Mouse (Mus musculus) lung, postnatal 36 days (tissue): Measurements from ENCODE around the gene Cpm.

Experiments used
- DNase-seq: peaks from one replicate; pipeline ENCODE4 v3.0.0; 2022; ENCODE audit warnings: mixed read lengths

Gene Cpm

GRCm38 (mm10) chr10:117650042-117650655 is 20.8 kb downstream of the Cpm start:
- DNase-seq = no peak

DNA sequence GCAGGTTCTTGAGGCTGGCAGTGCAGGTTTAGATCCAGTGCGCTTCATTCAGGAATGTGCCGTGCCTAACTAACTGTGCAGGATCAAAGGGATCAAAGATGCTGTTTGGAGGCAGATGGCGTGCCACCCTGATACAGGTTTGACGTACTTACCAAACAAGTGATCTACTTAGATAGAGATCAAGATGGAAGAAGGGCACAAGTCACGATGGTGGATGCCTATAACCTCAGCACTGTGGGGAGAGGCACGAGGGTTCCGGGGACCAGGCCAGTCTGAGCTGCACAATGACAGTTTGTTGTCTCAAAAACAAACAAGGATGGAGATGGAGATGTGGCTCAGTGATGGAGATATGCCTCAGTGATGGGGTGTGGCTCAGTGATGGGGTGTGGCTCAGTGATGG is 21.4 kb downstream of the Cpm start:
- DNase-seq = no peak

GRCm38 (mm10) chr10:117651587-117652377 is 22.5 kb downstream of the Cpm start:
- DNase-seq = no peak

DNA sequence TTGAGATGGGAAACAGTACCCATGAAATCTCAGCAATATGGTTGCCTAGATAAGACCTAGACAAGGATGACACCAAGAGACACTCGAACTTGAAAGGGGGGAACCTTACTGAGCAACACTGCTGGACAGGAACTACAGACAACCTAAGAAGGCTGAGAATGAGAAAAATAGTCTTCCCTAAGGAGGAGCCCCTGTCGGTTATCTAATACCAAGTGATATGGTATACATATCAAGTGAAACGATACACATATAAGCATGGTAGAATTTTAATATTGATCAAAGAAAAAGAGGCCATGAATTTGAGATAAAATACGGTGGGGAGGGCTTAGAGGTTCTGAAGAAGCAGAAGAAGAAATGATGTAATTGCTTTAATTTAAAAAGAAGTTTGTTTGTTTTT is 23.1 kb downstream of the Cpm start:
- no peak for DNase-seq

DNA sequence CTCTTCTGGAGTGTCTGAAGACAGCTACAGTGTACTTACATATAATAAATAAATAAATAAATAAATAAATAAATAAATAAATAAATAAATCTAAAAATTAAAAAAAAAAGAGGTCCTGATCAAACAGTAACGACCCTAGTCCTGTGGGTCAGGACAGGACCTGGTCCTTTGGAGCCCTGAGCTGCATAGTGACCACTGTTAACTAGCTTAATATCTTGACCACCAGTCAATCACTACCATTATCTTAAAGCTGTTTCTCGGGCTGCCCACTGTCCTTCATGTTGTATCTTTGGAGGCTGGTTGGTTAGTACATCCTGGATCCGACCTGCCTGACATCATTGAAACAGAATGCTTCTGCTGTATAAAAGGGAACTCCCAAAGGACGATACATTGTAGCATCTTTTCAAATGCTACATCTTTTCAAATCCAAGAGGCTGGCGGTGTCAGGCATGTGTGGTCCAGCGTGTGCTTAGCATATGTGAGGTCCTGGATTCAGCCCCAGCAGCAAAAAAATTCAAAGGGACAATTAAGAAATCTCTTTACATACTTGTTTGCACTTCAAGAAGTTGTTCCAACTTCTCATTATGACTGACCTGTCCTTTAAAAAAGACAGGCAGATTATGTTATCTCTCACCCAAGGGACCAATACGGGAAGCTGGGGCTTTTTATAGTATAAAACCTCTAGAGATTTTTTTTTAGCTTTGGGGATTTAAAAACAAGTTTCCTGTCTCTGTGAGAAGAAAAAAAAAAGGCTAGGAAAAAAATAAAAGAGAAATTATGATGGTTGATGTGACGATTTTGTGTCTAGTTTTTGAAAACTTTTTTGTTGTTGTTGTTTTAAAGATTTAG is 23.9 kb downstream of the Cpm start:
- DNase-seq = no peak

DNA sequence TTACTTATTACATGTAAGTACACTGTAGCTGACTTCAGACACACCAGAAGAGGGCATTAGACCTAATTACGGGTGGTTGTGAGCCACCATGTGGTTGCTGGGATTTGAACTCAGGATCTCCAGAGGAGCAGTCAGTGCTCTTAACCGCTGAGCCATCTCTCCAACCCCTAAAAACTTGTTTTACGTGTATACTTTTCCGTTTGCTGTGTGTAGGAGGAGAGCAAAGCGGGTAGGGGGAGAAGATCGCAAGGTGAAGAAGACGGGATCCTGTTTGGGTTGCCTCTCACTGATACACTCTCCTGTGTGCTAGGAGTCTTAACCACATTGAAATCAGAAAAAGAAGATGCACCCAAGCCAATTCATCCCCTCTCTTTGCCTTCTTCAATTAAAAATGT is 24.5 kb downstream of the Cpm start:
- DNase-seq = no peak

GRCm38 (mm10) chr10:117654576-117655123 is 25.4 kb downstream of the Cpm start:
- no peak for DNase-seq

DNA sequence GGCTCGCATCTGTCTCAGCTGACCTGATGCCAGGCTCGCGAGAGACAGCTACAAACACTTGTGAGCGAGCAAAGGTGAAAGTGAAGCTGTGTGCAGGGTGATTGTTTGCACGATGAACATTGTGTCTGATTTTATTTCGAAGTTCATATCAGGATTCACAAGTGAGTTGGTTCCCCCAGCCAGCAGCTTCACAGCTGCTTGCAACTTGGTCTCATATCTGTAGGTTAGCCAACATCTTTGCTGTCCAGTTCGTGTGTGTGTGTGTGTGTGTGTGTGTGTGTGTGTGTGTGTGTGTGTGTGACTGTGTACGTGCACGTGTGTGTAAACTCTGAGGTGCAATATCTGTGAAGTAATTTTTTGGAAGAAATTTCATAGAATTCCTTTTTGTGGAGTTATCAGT is 26.2 kb downstream of the Cpm start:
- DNase-seq = no peak

DNA sequence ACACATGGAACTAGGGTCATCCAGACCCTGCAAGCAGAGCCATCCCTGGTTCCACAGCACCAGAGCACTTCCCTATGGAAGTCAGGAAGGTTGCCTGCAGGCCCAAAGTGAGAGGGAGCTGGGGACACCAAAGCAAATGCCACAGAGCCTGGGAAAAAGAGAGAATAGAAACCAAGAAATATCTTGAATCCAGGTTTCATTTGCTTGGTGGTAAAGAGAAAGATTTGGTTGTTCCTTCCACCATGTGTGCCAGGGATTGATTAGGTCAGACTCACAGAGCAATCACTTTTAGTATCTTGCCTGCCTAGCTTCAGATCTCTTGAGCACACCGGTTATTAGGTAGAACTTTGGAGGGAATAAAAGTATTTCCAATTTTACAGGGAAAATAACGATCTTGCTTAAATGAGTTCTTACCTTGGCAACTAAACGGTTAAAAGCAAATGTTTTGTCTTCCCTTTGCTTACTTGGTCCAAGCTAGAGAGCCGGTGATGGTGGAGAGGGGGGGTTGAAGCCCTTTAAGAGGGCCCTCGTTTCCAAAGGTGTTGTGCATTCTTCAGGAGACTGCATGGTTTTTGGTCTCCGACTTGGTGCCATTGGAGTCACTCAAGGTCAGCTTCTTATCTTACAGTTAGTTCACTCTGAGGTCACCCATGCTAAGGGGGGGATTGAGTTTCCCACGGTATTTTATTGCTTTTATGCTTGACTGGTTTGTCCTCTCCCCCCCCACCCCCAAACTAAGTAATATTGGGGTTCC is 26.8 kb downstream of the Cpm start:
- no peak for DNase-seq

GRCm38 (mm10) chr10:117656662-117656962 is 27.3 kb downstream of the Cpm start:
- no peak for DNase-seq

DNA sequence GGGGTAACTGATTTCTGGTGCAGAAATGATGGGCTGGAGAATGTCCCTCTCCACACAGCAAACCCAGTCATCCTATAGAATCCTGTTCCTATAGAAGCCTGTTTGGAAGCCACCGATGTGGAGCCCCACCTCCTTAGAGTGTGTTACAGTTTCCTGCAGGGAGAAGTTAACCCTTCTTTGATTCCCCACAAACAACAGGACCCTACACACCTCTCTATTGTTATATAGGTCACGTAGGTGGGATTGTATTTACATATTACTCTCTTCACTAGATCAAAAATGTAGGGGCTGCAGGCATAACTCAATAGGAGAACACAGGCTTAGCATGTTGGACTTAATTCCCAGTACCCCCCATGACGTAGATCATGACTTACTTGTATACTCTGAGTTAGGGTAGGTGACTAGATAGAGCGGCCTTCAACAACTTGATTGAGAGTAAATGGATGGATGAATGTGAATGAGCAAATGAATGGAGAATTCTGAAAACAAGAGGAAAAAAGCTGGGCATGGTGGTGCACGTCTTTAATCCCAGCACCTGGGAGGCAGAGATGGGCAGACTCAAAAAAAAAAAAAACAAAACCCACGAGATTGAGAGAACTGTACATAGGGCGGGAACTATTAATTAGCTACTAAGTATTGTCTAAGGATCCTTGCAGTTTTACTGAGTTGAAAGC is 27.8 kb downstream of the Cpm start:
- no peak for DNase-seq

GRCm38 (mm10) chr10:117657659-117658306 is 28.5 kb downstream of the Cpm start:
- DNase-seq = no peak

DNA sequence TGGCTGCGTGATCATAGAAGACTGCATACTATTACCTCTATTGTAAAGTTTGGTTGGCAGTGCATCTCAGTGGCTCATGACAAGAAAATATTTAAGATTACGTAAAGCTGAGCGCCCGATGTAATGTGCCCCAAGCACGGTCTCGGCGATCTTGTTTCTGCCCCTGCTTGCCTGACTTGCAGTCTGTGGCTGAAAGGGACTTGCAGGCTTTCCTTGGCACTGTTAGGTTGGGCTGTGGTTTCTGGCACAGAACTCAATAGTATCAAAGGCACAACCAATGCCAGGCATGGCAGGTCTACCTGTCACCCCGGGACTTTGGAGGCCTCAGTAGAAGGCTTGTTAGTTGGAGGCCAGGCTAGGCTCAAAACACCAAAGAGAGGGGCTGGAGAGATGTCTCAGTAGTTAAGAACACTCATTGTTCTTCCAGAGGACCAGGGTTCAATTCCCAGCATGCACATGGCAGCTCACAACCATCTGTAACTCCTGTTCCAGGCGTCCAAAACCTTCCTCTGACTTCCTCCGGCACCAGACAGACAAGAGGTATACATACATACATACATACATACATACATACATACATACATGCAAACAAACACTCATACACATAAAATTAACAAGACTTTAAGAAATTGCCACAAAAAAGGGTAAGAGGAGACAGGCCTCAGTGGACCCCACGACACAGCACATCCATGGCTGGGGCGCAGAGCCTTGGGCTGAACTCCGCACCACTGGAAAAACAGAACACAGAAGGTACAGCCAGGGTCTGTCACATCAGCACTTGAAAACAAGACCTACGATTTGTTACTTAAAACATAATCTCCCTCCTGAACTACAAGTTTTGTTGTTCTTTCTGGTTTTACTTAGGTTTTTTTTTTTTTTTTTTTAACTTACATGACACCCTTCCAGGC is 29.5 kb downstream of the Cpm start:
- no peak for DNase-seq

DNA sequence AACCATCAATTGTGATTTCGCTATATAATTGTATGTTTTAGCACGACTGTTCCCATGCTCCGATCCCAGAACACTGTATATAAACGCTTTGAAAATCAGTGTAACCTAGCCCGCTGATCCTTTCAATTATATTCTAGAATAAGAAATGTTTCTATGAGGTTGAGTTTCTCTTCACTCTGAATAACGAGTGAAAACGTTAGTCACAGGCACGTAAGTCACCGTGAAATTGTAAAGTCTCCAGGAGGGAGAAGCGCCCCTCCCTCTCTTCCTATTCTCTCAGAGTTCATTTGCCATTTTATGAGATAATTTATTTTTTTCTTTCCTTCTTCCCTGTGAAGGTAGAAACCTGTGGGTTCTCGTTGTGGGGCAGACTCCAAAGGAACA is 30.1 kb downstream of the Cpm start:
- no peak for DNase-seq

- no peak for DNase-seq
These were observed 30.5 kb downstream of the Cpm start for GRCm38 (mm10) chr10:117659819-117660218.

GRCm38 (mm10) chr10:117662316-117663055 is 33.2 kb downstream of the Cpm start:
- DNase-seq = peak; percentile 64

- DNase-seq = peak; percentile 59
These were observed 34.0 kb downstream of the Cpm start for GRCm38 (mm10) chr10:117663056-117663864.

- DNase-seq = peak; percentile 82
These were observed 34.5 kb downstream of the Cpm start for GRCm38 (mm10) chr10:117663865-117664200.
